Mouse (Mus musculus) embryonic facial prominence, embryonic 13.5 days (tissue): ENCODE measurements around the gene Ggt5. TPM values are rescaled to one million over a fixed set of nuclear protein-coding genes. Genes with fewer than 3 reads are reported as not detected.
A peak's percentile ranks its signal among the peaks of the same experiment; 100 is the strongest.

Experiments
- ATAC-seq: fragments of 200-750 bp; cut with Nextera tagmentation; 2 replicates; pipeline ENCODE4 v1.8.0; 2017; ENCODE audit warnings: low read depth; ENCODE audit not compliant: insufficient number of reproducible peaks, insufficient read depth, low FRiP score, low TSS enrichment
- H3K27ac ChIP-seq: fragments of 300-500 bp; sonication (generic); 2 replicates; pipeline ENCODE4 v1.5.1; 2015; ENCODE audit warnings: moderate library complexity, mild to moderate bottlenecking, inconsistent platforms
- H3K27me3 ChIP-seq: fragments of 300-500 bp; sonication (generic); 2 replicates; pipeline ENCODE4 v1.6.1; 2015; ENCODE audit warnings: mild to moderate bottlenecking, inconsistent platforms
- H3K36me3 ChIP-seq: fragments of 300-500 bp; sonication (generic); 2 replicates; pipeline ENCODE4 v1.6.1; 2015; ENCODE audit warnings: mild to moderate bottlenecking, inconsistent platforms
- H3K4me1 ChIP-seq: fragments of 300-500 bp; sonication (generic); 2 replicates; pipeline ENCODE4 v1.6.1; 2015; ENCODE audit warnings: inconsistent platforms
- H3K4me2 ChIP-seq: fragments of 300-500 bp; sonication (generic); 2 replicates; pipeline ENCODE4 v1.6.1; 2015; ENCODE audit warnings: moderate library complexity, mild to moderate bottlenecking, inconsistent platforms
- H3K4me3 ChIP-seq: fragments of 300-500 bp; sonication (generic); 2 replicates; pipeline ENCODE4 v1.5.1; 2015; ENCODE audit warnings: mild to moderate bottlenecking, inconsistent platforms
- H3K9ac ChIP-seq: fragments of 300-500 bp; sonication (generic); 2 replicates; pipeline ENCODE4 v1.6.1; 2015; ENCODE audit warnings: mild to moderate bottlenecking, inconsistent platforms
- H3K9me3 ChIP-seq: fragments of 300-500 bp; sonication (generic); 2 replicates; pipeline ENCODE4 v1.6.1; 2016; ENCODE audit warnings: inconsistent platforms
- WGBS: fragments of 180-500 bp; shearing (Covaris S2); methylation state at CpG from one replicate; pipeline ENCODE4 v1.1.7; 2015; ENCODE audit warnings: mixed read lengths; 5-methylcytosine and 5-hydroxymethylcytosine counted together
- polyA plus RNA-seq: library from polyadenylated mRNA; unstranded; fragments of >200 nt; fragmentation: Nextera tagmentation; extraction: Ambion mirVana; gene quantifications from 2 replicates; pipeline ENCODE4 v1.2.1, GENCODE M21; 2015

Ggt5 gene
- 0.96 and 2.0 TPM in 2 replicates for polyA plus RNA-seq

- H3K9ac ChIP-seq: peak within 1 kb of the TSS; percentile 60; the same call in 1 of the 2 replicates
- peak within 1 kb of the TSS; percentile 60; the same call in 1 of the 2 replicates for H3K27ac ChIP-seq
- no peak for ATAC-seq
- peaks cover 17% of the 10 kb centered on the region for H3K4me1 ChIP-seq
- 25% methylated on average over 5 of the region's 5 CpGs for WGBS
- no peaks in the 10 kb centered on the region for H3K36me3 ChIP-seq
- H3K4me3 ChIP-seq: peak within 1 kb of the TSS; percentile 10; the same call in 1 of the 2 replicates
- H3K27me3 ChIP-seq: no peaks in the 10 kb centered on the region
- H3K4me2 ChIP-seq: peak within 1 kb of the TSS; percentile 35
- H3K9me3 ChIP-seq: no peaks in the 10 kb centered on the region
Measured at GRCm38 (mm10) chr10:75589129-75589528, at the start of gene Ggt5. Gene Ggt5 (plus strand): TSS chr10:75589340.

DNA sequence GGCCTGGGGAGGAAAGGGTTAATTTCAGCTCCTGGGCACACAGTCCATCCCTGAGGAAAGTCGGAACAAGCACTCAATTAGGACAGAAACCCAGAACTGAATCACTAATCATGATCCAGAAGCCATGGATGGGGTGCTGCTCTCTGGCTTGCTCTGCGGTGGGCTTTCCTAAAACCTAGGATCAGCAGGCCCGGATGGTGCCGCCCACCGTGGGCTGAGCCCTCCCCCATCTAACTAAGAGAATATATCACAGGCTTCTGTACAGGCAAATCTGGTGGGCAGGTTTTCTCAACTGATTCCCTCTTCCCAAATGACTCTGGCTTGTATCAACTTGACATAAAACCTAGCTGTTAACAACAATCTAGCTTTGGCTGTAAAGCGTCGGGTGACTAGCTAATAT is 41.2 kb upstream of the Ggt5 start:
- H3K4me2 ChIP-seq: no peak overlapping the region
- H3K9me3 ChIP-seq: peaks cover 3% of the 10 kb centered on the region; the same call in 1 of the 2 replicates
- H3K27me3 ChIP-seq: no peaks in the 10 kb centered on the region
- H3K9ac ChIP-seq: no peak overlapping the region
- 0 out of 2 replicates have a peak overlapping the region, but pooled peaks have one; percentile 16 for H3K27ac ChIP-seq
- H3K4me1 ChIP-seq: peaks cover 16% of the 10 kb centered on the region
- WGBS: 71% methylated on average over 7 of the region's 7 CpGs
- H3K36me3 ChIP-seq: no peaks in the 10 kb centered on the region
- H3K4me3 ChIP-seq: no peak overlapping the region
- no peak for ATAC-seq

- Histone ChIP-seq H3K4me3 (no peak overlapping the region), H3K9me3 (peaks cover 3% of the 10 kb centered on the region; the same call in 1 of the 2 replicates), H3K4me1 (peaks cover 16% of the 10 kb centered on the region), H3K36me3 (0 out of 2 replicates have a peak, but pooled peaks cover 4% of the 10 kb centered on the region), H3K4me2 (peak overlapping the region; percentile 16; the same call in 1 of the 2 replicates), H3K9ac (no peak overlapping the region), H3K27ac (0 out of 2 replicates have a peak overlapping the region, but pooled peaks have one; percentile 16), H3K27me3 (no peaks in the 10 kb centered on the region)
- WGBS: 54% methylated on average over 14 of the region's 14 CpGs
- no peak for ATAC-seq
Measured at GRCm38 (mm10) chr10:75548486-75548885, 40.7 kb upstream of the Ggt5 start.

DNA sequence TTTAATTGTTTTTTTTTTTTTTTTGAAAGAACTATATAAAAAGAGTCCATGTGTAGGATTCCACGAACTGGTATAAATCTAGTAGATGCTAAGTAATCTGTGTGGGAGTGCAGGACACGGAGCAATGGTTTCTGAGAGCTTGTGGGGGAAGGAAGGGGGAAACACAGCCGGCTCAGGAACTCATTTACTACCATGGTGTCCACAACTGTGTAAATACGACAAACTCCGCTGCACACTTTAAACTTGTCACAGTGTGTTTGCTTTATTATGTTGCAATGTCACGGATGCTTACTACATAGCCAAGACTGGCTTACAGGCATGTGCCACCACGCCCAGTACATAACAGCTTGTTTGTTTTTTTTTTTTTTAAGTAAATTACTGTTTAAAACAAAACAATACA is 39.3 kb upstream of the Ggt5 start:
- Histone ChIP-seq H3K36me3 (0 out of 2 replicates have a peak, but pooled peaks cover 9% of the 10 kb centered on the region), H3K9ac (no peak overlapping the region), H3K9me3 (no peaks in the 10 kb centered on the region), H3K27me3 (no peaks in the 10 kb centered on the region), H3K4me2 (no peak overlapping the region), H3K4me1 (peaks cover 16% of the 10 kb centered on the region), H3K4me3 (no peak overlapping the region), H3K27ac (no peak overlapping the region)
- ATAC-seq: no peak
- 69% methylated on average over 7 of the region's 7 CpGs for WGBS

- Histone ChIP-seq H3K4me2 (no peak overlapping the region), H3K4me1 (peaks cover 26% of the 10 kb centered on the region), H3K4me3 (no peak overlapping the region), H3K36me3 (0 out of 2 replicates have a peak, but pooled peaks cover 9% of the 10 kb centered on the region), H3K27me3 (no peaks in the 10 kb centered on the region), H3K27ac (no peak overlapping the region), H3K9ac (no peak overlapping the region), H3K9me3 (no peaks in the 10 kb centered on the region)
- no peak for ATAC-seq
- WGBS: 54% methylated on average over 12 of the region's 12 CpGs
Measured at GRCm38 (mm10) chr10:75551175-75551574, 38.0 kb upstream of the Ggt5 start.

DNA sequence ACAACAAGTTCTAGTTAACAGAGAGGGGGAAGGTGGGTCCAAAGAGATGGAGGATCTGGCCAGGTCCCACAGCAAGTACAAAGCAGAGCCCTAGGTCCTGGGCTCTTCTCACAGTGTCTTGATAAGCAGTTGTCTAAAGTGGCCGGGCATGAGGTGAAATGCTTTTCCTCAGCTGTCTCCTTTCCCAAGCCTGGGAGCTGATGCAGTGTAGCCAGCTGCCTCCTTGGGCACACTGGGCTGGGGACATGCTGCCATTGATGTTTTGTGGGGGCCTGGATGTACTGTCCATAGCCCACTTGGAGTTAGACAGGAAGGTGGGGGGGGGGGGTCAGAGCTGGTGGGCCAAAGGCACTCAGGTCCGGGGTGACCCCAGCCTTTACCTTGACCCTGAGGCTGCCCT is 37.0 kb upstream of the Ggt5 start:
- H3K4me2 ChIP-seq: no peak overlapping the region
- H3K4me3 ChIP-seq: no peak overlapping the region
- H3K4me1 ChIP-seq: peaks cover 35% of the 10 kb centered on the region
- WGBS: 77% methylated on average over 2 of the region's 2 CpGs
- H3K9me3 ChIP-seq: no peaks in the 10 kb centered on the region
- no peak overlapping the region for H3K27ac ChIP-seq
- ATAC-seq: no peak
- no peak overlapping the region for H3K9ac ChIP-seq
- H3K36me3 ChIP-seq: 0 out of 2 replicates have a peak, but pooled peaks cover 9% of the 10 kb centered on the region
- H3K27me3 ChIP-seq: no peaks in the 10 kb centered on the region

- Histone ChIP-seq H3K4me3 (no peak overlapping the region), H3K4me1 (peaks cover 42% of the 10 kb centered on the region), H3K9me3 (no peaks in the 10 kb centered on the region), H3K4me2 (no peak overlapping the region), H3K27me3 (no peaks in the 10 kb centered on the region), H3K36me3 (0 out of 2 replicates have a peak, but pooled peaks cover 9% of the 10 kb centered on the region), H3K9ac (no peak overlapping the region), H3K27ac (no peak overlapping the region)
- no peak for ATAC-seq
- WGBS: 60% methylated on average over 13 of the region's 13 CpGs
Measured at GRCm38 (mm10) chr10:75552701-75553450, 36.3 kb upstream of the Ggt5 start.

DNA sequence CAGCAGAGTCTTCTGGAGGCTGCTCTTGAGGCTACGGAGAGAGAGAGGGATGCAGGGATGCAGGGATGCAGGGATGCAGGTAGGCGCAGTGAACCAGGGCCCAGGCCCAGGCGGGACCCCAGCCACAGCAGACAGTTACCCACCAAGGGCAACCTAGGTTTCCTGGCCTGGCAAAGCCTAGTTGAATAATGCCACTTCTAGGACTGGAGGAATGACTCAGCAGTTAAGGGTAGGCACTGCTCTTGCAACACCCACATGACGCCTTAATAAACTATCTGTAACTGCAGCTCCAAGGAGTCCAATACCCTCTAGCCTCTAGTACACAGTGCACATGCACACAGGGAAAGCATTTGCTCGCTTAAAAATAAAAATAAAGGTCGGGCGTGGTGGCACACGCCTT is 35.0 kb upstream of the Ggt5 start:
- H3K4me1 ChIP-seq: peaks cover 42% of the 10 kb centered on the region
- H3K4me3 ChIP-seq: no peak overlapping the region
- H3K27me3 ChIP-seq: peaks cover 5% of the 10 kb centered on the region; the same call in 1 of the 2 replicates
- no peak for ATAC-seq
- H3K9ac ChIP-seq: no peak overlapping the region
- WGBS: 87% methylated on average over 8 of the region's 8 CpGs
- no peak overlapping the region for H3K27ac ChIP-seq
- no peak overlapping the region for H3K4me2 ChIP-seq
- 0 out of 2 replicates have a peak, but pooled peaks cover 9% of the 10 kb centered on the region for H3K36me3 ChIP-seq
- H3K9me3 ChIP-seq: no peaks in the 10 kb centered on the region

GRCm38 (mm10) chr10:75555557-75555956 is 33.6 kb upstream of the Ggt5 start:
- H3K4me3 ChIP-seq: no peak overlapping the region
- H3K4me1 ChIP-seq: peaks cover 56% of the 10 kb centered on the region
- H3K36me3 ChIP-seq: 0 out of 2 replicates have a peak, but pooled peaks cover 9% of the 10 kb centered on the region
- no peak overlapping the region for H3K4me2 ChIP-seq
- no peak for ATAC-seq
- 0 out of 2 replicates have a peak overlapping the region, but pooled peaks have one; percentile 49 for H3K9ac ChIP-seq
- no peaks in the 10 kb centered on the region for H3K9me3 ChIP-seq
- peaks cover 19% of the 10 kb centered on the region for H3K27me3 ChIP-seq
- peak overlapping the region; percentile 55 for H3K27ac ChIP-seq
- WGBS: 57% methylated on average over 6 of the region's 6 CpGs

DNA sequence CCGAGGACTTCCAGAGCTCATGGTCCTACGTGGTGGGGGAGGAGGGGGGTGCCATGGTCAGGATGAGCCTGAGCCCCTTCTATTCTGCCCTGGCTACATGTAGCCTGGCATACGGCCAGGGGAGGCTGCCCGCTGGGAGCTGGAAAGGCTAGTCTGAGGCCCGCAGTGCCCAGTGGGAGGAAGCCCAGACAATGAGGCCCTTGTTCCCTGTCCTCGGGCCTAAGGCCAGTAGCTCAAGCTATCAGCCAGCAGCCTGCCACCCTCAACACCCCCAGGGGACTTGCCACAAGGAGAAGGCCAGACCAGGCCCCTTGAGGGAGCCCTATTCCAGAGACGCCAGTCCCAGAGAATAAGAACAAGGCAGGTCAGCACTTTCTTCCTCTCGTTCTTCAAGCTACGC is 33.1 kb upstream of the Ggt5 start:
- 0 out of 2 replicates have a peak, but pooled peaks cover 9% of the 10 kb centered on the region for H3K36me3 ChIP-seq
- H3K27me3 ChIP-seq: peaks cover 24% of the 10 kb centered on the region
- 23% methylated on average over 9 of the region's 9 CpGs for WGBS
- peak overlapping the region; percentile 49 for H3K9ac ChIP-seq
- H3K27ac ChIP-seq: peak overlapping the region; percentile 55
- no peaks in the 10 kb centered on the region for H3K9me3 ChIP-seq
- H3K4me3 ChIP-seq: no peak overlapping the region
- H3K4me1 ChIP-seq: peaks cover 60% of the 10 kb centered on the region
- peak overlapping the region; percentile 9; the same call in 1 of the 2 replicates for H3K4me2 ChIP-seq
- ATAC-seq: no peak

DNA sequence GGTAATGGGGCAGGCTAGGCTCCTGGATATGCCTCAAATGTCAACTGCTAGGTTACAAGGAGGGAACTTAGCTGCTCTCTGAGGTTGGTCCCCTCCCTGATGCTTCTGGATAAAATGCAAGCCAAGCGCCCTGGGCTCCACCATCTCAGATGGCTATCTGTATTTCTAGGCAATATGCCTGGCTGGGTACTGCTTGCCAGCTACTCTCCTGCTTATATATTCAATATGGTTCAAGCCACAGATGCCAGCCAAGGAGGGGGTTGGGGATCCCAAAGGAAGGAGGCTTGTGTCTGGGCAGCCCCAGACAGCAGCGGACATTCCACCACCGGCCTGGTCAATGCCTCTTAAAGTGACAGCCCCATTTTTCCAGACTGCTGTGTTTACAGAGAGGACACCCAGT is 30.6 kb upstream of the Ggt5 start:
- no peaks in the 10 kb centered on the region for H3K9me3 ChIP-seq
- 25% methylated on average over 3 of the region's 3 CpGs for WGBS
- H3K27me3 ChIP-seq: peaks cover 37% of the 10 kb centered on the region
- H3K4me1 ChIP-seq: peaks cover 57% of the 10 kb centered on the region
- peak overlapping the region; percentile 69 for H3K4me3 ChIP-seq
- peak; percentile 32; the same call in 1 of the 2 replicates for ATAC-seq
- H3K9ac ChIP-seq: no peak overlapping the region
- H3K36me3 ChIP-seq: 0 out of 2 replicates have a peak, but pooled peaks cover 4% of the 10 kb centered on the region
- H3K4me2 ChIP-seq: peak overlapping the region; percentile 98
- H3K27ac ChIP-seq: peak overlapping the region; percentile 34
